Comparison of ENCODE assay signal across 8 mouse cellular contexts in genomic region chr13:35189028-35189711, GRCm38 (mm10).
DNase-seq lines count a peak whose midpoint lies in the region; ATAC-seq and TF ChIP-seq lines count a peak whose summit lies in the region.

No protein-coding gene starts in this region.

- ATAC-seq in hindbrain, postnatal 0 days = peak; percentile 89

- H3K9ac ChIP-seq in hindbrain, postnatal 0 days (replicated peaks; ENCODE audit: low read length) = no peak overlapping the region

- intact Hi-C loops in gastrocnemius, adult 2 months (cut with DNase I) = no loop called here
- intact Hi-C loops in left cerebral cortex, postnatal 10 days (cut with DNase I) = no loop called here

- H3K36me3 ChIP-seq in hindbrain, postnatal 0 days (ENCODE audit: insufficient read depth, low read length) = no peaks in the 10 kb centered on the region
- no peaks in the 10 kb centered on the region for H3K36me3 ChIP-seq in megakaryocyte, embryonic 14.5 days (replicated peaks; ENCODE audit: low read length)

- no peaks in the 10 kb centered on the region for H3K27me3 ChIP-seq in hindbrain, postnatal 0 days (ENCODE audit: insufficient read depth, low read length)
- H3K27me3 ChIP-seq in megakaryocyte, embryonic 14.5 days (replicated peaks) = no peaks in the 10 kb centered on the region

- H3K27ac ChIP-seq in gastrocnemius, adult 2 months = no peak overlapping the region
- peak overlapping the region; percentile 51 for H3K27ac ChIP-seq in hindbrain, postnatal 0 days

- 36% methylated on average over 16 of the region's 16 CpGs for WGBS in hindbrain, postnatal 0 days

- DNase-seq in CD8-positive naive resting alpha-beta T cell, adult 2 months (ENCODE audit: low read depth in 2 of 2, low spot score in 2 of 2) = peak; percentile 45 to 55
- peak; percentile 55 for DNase-seq in brain, adult 2 months (ENCODE audit: low read depth, low spot score)
- DNase-seq in gastrocnemius, adult 2 months = peak; percentile 35
- DNase-seq in hindbrain, postnatal 0 days (ENCODE audit: low spot score) = peak; percentile 78
- DNase-seq in left cerebral cortex, postnatal 10 days (ENCODE audit: extremely low spot score in 1 of 2, low spot score in 2 of 2) = peak; percentile 17 to 67
- peak; percentile 14 for DNase-seq in right cerebral cortex, postnatal 4 days
- no peak for DNase-seq in testis, postnatal 14 days (ENCODE audit: low spot score)

- TF ChIP-seq CTCF in gastrocnemius, adult 2 months (IDR thresholded peaks at IDR 0.05) = no peak
- peak; percentile 34 for TF ChIP-seq CTCF in hindbrain, postnatal 0 days (IDR thresholded peaks at IDR 0.05; ENCODE audit: low read depth)

- H3K4me3 ChIP-seq in gastrocnemius, adult 2 months = peak overlapping the region; percentile 40
- no peak overlapping the region for H3K4me3 ChIP-seq in hindbrain, postnatal 0 days (ENCODE audit: low read length)
- H3K4me3 ChIP-seq in megakaryocyte, embryonic 14.5 days (replicated peaks) = peak overlapping the region; percentile 40

- peak overlapping the region; percentile 13; the same call in 1 of the 2 replicates for H3K4me2 ChIP-seq in hindbrain, postnatal 0 days (ENCODE audit: low read depth, low read length)

- no peaks in the 10 kb centered on the region; the same call in 1 of the 2 replicates for H3K4me1 ChIP-seq in hindbrain, postnatal 0 days (ENCODE audit: insufficient read depth, low read length)
- H3K4me1 ChIP-seq in megakaryocyte, embryonic 14.5 days = peaks cover 10% of the 10 kb centered on the region

- no peaks in the 10 kb centered on the region for H3K9me3 ChIP-seq in hindbrain, postnatal 0 days (ENCODE audit: low read length)
- H3K9me3 ChIP-seq in megakaryocyte, embryonic 14.5 days = no peaks in the 10 kb centered on the region
